Mouse (Mus musculus) ovary, adult 18-20 months (tissue): ENCODE results near the gene Ryk.

Experiments used
- DNase-seq: peaks from one replicate; pipeline ENCODE4 v3.0.0; 2022; ENCODE audit warnings: low spot score, mixed read lengths

Gene Ryk

GRCm38 (mm10) chr9:102951091-102951994 is 116.6 kb downstream of the Ryk start:
- no peak for DNase-seq

GRCm38 (mm10) chr9:102955866-102956265 is 121.1 kb downstream of the Ryk start:
- no peak for DNase-seq
